Mouse (Mus musculus) brain, embryonic 14.5 days (tissue): Measurements from ENCODE around the gene Fads2.

Source experiments
- CTCF ChIP-seq: fragments of 200-500 bp; IDR thresholded peaks from 2 replicates; pipeline ENCODE4 v1.5.1; 2012; ENCODE audit warnings: inconsistent platforms, mild to moderate bottlenecking, moderate library complexity, borderline replicate concordance; ENCODE audit not compliant: insufficient read depth, insufficient read length; ENCODE audit errors: extremely low read depth
- POLR2A ChIP-seq: fragments of 200-500 bp; IDR thresholded peaks from 2 replicates; pipeline ENCODE4 v1.6.1; 2012; ENCODE audit warnings: mild to moderate bottlenecking, inconsistent platforms, borderline replicate concordance; ENCODE audit not compliant: poor library complexity, insufficient read depth, insufficient read length, severe bottlenecking; ENCODE audit errors: extremely low read depth

GRCm38 (mm10) chr19:10122021-10122631 lies 20.6 kb upstream of the Fads2 start:
- TF ChIP-seq POLR2A (no peak), CTCF (no peak)
